Mouse (Mus musculus) adrenal gland, postnatal 10 days (tissue): ENCODE data around the gene Acsf3. TPM values are rescaled to one million over a fixed set of nuclear protein-coding genes. Genes with fewer than 3 reads are reported as not detected.

Experiments
- DNase-seq: peaks from one replicate; pipeline ENCODE4 v3.0.0; 2021; ENCODE audit warnings: mixed read lengths
- total RNA-seq, 2 experiments: library from RNA; stranded (reverse); gene quantifications; 2 replicates each; pipeline ENCODE4 v1.2.3; 2021

The Acsf3 gene
- total RNA-seq, 2 experiments from 2014 or later = 54.3 to 64.8 TPM

DNA sequence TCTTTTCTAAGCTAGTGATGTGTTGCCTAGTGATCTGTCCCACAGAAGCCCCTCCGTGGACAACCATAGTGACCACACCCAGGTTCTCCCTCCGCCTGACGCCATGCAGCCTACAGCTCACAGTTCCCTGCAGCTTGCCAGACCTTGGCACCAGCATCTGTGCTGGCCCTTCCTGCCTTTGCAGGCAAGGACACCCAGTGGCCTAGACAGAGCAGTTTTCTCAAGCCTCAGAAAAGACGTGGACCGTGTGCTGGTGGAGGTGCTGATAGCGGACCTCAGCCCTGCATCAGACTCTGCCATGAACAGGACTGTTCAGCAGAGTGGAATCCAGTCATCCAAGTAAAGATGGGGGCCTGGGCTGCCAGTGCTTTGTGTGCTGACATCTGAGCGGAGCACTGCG is 35.1 kb downstream of the Acsf3 start:
- DNase-seq = peak; percentile 45

GRCm38 (mm10) chr8:122811870-122812494 is 36.7 kb downstream of the Acsf3 start:
- DNase-seq = no peak

DNA sequence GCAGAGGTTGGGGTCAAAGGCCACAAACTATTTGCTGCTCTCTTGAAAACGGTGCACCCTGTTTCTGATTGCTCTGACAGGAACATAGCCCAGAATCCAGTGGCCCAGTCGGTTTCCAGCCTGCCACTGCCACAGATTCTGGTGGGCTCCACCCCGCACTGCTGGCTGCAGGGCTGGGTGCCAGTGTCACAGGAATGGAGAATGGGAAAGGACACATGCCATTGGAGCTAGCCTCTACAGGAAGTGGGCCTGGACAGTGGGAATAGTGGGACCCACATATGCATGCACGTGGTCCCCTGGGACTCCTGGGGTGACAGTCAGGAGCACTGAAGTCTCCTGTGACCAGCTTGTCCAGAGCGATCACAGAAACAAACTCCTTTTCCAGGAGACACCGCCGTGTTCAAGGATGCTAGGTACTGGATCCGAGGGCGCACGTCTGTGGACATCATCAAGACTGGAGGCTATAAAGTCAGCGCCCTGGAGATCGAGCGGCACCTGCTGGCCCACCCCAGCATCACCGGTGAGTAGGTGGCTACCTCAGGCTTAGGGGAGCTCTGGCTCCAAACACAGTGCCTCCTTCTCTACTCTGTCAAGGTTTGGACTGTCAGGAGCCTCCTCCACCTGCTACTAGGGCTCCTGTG is 37.4 kb downstream of the Acsf3 start:
- DNase-seq = no peak

DNA sequence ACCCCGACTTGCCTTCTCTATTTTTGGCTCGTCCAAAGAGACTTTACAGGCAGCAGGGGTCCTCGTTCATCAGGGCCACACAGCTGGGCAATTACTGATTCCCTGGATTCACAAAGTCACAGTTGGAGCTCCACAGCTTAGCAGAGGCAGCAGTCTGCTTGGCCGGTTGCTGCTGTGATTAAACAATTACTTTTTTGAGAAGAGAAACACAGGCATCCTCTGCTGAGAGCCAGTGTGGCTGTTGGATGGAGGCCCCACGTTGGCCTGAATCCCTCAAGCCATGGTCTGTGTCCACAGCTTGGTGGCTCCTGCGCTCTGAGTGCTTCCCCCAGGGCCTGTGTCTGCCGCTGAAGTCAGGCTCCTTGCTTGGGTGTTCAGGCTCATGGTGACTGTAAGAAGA is 39.3 kb downstream of the Acsf3 start:
- no peak for DNase-seq

- DNase-seq = no peak
Observed at GRCm38 (mm10) chr8:122816965-122817364, 41.7 kb downstream of the Acsf3 start.

GRCm38 (mm10) chr8:122817724-122818496 is 42.6 kb downstream of the Acsf3 start:
- no peak for DNase-seq

DNA sequence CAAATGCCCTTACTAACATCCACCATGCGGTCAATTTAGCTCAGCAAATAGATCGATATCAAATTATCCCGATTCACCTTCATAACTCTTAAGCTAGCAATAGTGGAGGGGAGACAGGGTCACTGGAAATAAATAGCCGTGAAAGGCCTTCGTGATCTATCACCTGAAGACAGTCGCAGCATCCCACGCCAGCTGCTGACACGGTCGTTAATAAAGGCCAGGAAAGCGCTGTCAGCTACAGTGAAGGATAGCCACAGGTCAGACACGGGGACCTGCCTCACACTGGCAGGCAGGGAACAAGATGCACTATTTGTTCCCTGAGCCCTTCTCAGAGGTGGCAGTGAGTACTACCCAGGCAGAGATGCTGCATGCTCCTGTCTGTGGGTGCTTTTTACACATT is 44.5 kb downstream of the Acsf3 start:
- no peak for DNase-seq

- DNase-seq = no peak
Observed at GRCm38 (mm10) chr8:122824571-122824970, 49.3 kb downstream of the Acsf3 start.

GRCm38 (mm10) chr8:122824986-122825385 is 49.7 kb downstream of the Acsf3 start:
- no peak for DNase-seq

DNA sequence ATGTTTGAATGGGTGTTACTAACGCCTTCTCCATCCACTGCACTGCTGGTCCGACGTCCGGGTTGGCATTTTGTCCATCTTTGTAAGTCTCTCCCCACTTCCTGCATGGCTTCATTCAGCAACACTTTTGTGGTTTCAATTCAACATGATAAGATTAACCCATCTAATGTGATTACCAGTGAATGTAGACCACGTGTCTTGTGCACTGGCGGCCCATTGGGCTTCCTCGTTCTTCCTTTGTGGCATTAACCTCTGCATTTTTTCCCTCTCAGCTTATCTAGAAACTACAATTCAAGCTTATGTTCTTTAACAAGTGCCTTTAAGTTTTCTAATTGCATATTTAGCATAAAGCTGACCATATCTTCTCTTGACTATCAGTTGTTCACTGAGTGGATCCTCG is 50.1 kb downstream of the Acsf3 start:
- no peak for DNase-seq

DNA sequence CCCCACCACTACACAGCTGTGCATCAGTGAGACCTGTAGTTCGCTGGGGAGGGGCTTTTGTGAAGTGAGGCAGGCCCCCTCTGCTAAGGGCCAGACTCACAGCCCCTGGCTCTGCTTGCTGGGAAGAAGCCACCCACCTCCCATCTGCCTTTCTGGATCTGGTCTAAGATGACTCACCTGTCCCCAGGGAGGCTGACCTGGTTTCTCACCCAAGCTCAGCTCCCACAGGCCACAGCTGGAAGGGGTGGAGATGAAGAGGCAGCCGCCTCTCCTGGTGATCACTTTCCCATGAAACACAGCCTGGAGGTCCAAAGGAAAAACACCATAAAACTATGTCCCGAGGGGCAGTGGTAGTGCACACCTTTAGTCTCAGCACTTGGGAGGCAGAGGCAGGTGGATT is 54.1 kb downstream of the Acsf3 start:
- DNase-seq = no peak

DNA sequence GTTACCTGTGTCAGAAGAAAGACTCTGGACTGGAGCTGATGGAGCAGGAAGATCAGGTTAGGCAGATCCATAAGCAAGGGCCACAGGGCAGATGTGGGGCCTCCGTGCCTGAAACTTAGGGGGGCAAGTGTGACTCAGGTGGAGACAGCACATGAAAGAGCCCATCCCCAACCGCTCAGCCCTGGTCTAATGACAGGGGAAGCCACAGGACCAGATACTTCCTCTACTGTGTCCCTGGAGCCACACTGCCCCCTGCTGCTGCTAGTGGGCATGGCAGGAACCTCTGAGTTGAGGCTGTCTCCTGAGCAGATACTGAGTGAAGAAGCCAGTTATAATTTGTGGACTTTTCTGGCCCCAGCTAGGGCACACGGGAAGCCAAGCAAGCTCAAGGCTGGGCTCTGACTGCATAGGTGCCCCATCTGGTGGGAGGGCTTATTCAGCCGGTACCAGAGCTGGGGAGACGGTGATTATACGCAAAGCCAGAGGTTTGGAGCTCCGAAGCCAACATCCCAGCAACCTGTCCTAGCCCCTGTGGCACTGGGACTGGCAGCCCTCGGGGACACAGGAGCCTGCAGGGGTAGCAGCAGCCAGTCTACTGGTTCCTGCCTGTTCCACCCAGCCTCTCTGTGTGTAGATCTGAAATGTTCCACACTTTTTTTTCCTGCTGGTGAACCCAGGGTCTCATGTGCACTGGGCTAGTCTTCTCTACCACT is 55.2 kb downstream of the Acsf3 start:
- DNase-seq = peak; percentile 97

GRCm38 (mm10) chr8:122834416-122834815 is 59.1 kb downstream of the Acsf3 start:
- DNase-seq = no peak

- peak; percentile 87 for DNase-seq
Observed at GRCm38 (mm10) chr8:122834971-122835370, 59.7 kb downstream of the Acsf3 start.

DNA sequence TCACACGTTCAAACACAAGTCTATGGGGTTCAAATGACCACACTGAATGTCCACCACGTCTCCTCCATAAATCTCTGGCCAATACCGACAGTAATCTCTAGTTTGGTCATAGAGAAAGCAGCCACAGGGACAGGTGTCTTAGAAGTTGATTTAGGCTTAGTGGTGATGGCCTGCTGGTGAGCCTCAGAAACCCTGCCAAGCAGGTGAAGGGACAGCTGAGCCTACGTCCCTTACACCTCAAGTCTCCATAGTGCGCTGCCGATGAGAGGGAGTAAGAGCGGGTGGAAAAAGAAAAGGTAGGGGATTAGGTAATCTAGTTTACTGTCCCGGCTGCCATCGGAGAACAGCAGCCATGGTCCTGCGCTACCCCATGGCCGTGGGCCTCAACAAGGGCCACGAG is 60.9 kb downstream of the Acsf3 start:
- DNase-seq = no peak

GRCm38 (mm10) chr8:122836696-122837095 is 61.4 kb downstream of the Acsf3 start:
- DNase-seq = no peak

DNA sequence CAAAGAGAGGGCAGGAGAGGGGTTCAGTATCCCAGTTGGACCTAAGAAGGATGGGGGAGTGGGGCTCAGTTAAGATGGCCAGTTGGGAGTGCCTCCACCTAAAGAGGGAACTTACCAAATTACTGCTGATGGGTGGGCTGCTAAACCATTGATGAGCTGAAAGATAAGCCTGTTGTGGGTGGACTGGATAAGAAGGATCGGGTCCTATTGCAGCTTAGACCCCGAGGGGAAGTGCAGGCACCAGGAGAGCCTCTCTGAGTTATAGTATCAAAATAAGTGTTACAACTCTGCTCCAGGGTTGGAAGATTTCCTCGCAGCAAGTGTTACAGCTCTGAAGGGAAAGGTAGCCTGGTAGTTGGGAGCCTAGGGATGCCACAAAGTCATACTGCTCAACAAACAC is 68.9 kb downstream of the Acsf3 start:
- DNase-seq = no peak

DNA sequence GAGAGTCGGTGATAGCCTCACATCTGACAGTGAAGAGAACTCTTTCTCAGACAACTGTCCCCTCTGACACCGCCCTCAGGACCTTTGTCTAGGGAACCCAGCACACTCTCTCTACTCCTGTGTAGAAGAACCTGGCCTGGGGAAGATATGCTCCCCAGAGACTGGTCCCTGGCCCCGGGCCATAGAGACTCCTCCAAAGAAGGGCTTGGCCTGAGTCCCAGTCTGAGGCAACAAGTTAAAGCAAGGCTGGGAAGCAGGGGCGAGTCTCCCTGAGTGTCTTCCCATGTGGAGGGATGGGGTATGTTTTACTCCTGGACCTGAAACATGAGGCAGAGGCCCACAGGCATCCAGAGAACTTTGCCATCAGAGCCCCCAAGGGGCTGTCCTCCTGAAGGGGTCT is 70.4 kb downstream of the Acsf3 start:
- DNase-seq = peak; percentile 67

DNA sequence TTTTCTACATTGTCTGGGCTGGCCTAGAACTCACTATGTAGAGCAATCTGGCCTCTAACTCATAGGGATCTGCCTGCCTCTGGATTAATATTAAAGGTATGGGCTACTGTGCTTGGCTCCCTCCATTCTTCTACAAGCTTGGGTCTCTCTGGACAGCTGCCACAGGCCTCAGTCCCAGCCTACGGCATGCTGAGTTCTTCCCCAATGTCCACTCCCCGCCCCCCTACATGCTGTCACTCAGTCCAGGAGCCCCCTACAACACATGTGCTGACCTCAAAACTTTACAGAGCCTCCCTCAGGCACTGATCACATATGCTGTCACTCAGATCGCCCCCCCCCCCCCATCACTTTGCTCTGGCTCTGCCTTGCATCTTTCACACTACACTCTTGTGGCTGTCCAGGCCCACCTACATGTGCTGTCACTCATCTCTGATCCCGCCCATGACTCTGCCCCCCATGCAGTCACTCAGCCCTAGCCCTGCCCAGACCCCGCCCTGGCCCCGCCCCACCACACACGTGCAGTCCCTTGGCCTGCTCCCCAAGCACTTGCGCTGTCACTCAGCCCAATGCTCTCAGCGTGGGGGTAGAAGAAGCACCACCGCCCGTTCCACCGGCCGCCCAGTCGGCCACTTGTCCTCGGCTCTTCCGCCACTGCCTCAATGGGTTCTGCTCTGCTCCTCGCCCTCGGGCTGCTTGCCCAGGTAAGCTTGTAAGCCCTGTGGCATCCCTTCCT is 72.7 kb downstream of the Acsf3 start, which contains the start of gene Cdh15:
Gene Cdh15 (plus strand): TSS at position 138 of the 733 bp plus-strand sequence.
- peak; percentile 72 for DNase-seq

DNA sequence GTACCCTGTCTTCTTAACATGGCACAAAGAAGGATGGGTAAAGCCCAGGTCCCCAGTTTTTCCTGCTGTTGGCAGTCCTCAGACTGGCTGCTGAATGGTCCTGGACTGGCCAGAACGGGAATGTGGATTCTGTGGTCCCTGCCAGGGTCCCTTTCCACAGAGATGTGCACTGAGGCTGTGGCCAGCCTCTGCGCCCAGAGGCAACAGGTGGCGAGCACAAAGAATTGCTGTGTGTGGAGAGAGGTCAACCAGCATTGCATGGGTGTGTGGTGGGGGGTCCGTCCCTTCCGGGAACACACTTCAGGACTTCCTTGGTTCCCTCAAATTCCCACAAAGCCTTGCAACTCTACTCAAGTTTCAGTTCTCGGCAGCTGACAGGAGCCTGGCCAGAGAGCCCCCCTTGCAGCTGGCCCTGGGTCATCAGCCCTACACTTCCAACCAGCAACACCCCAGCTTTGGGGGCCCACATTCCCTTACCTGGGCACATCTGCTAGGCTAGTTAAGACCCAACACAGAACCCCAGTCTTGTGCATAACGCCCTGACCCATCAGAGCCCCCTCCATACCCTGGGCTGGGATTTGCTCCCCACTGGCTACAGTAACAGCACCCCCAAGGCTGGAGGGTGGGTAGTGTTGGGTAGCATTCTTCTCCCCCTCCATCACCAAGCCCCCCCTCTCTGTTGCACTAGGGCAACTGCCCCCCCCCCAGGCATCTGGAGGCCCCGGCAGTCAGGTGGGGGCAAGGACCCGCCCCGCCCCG is 74.0 kb downstream of the Acsf3 start:
- DNase-seq = no peak

GRCm38 (mm10) chr8:122850641-122851240 is 75.5 kb downstream of the Acsf3 start:
- DNase-seq = no peak
